Mouse (Mus musculus) CH12.LX (cell line): ENCODE results near the gene Cep97. TPM values are rescaled to one million over a fixed set of nuclear protein-coding genes. Genes with fewer than 3 reads are reported as not detected.

Source experiments
- DNase-seq: peaks from one replicate; pipeline ENCODE4 v3.0.0-alpha.2; 2013; ENCODE audit errors: extremely low read depth
- H3K27ac ChIP-seq: 2 replicates; pipeline ENCODE4 v1.5.1; 2012; ENCODE audit warnings: low read depth, mild to moderate bottlenecking, control low read depth, moderate library complexity; ENCODE audit not compliant: insufficient read depth
- H3K27me3 ChIP-seq: replicated peaks from 2 replicates; pipeline ENCODE3; 2012; ENCODE audit warnings: inconsistent platforms
- H3K36me3 ChIP-seq, 2 experiments: replicated peaks in 1 of 2; 2 replicates each; pipeline versions ENCODE3 to v1.6.1; 2012; ENCODE audit warnings: inconsistent platforms in 1 of 2, low read length in 1 of 2, mild to moderate bottlenecking in 1 of 2, mixed read lengths in 1 of 2, moderate library complexity in 1 of 2; ENCODE audit not compliant: control insufficient read depth in 1 of 2, insufficient read depth in 1 of 2
- H3K4me1 ChIP-seq, 2 experiments: 2 replicates each; pipeline ENCODE4 v1.6.1; 2012; ENCODE audit warnings: inconsistent platforms in 1 of 2, moderate library complexity in 1 of 2; ENCODE audit not compliant: insufficient read depth in 2 of 2, control insufficient read depth in 1 of 2
- H3K4me2 ChIP-seq: 2 replicates; pipeline ENCODE4 v1.6.1; 2012; ENCODE audit warnings: low read depth, mild to moderate bottlenecking, control low read depth; ENCODE audit not compliant: poor library complexity, insufficient read depth, severe bottlenecking
- H3K4me3 ChIP-seq, 3 experiments: fragments of 150-350 bp in 1 of 3; sonication (generic) in 1 of 3; replicated peaks in 1 of 3; 2 replicates each; pipeline versions ENCODE3 to v1.5.1; 2011 to 2012; ENCODE audit warnings: low read depth in 2 of 3, low read length in 2 of 3, mild to moderate bottlenecking in 2 of 3, moderate library complexity in 2 of 3, control low read depth in 1 of 3, improper control_type of control experiment in 1 of 3, inconsistent platforms in 1 of 3, mixed read lengths in 1 of 3; ENCODE audit not compliant: poor library complexity in 1 of 3
- H3K79me2 ChIP-seq: replicated peaks from 2 replicates; pipeline ENCODE4 v1.6.1; 2012; ENCODE audit warnings: mild to moderate bottlenecking, moderate library complexity; ENCODE audit not compliant: control insufficient read depth, poor library complexity, insufficient read depth, severe bottlenecking; ENCODE audit errors: extremely low read depth
- H3K9ac ChIP-seq: 2 replicates; pipeline ENCODE4 v1.6.1; 2012; ENCODE audit warnings: low read depth, mild to moderate bottlenecking, control low read depth, moderate library complexity; ENCODE audit not compliant: insufficient read depth
- H3K9me3 ChIP-seq: replicated peaks from 2 replicates; pipeline ENCODE3; 2012; ENCODE audit warnings: low read length, inconsistent platforms, mixed read lengths
- BHLHE40 ChIP-seq: IDR thresholded peaks from 2 replicates; pipeline ENCODE4 v1.6.1; 2011; ENCODE audit warnings: mild to moderate bottlenecking, low read depth, low read length, improper control_type of control experiment
- CHD1 ChIP-seq: IDR thresholded peaks from 2 replicates; pipeline ENCODE4 v1.6.1; 2012; ENCODE audit warnings: low read depth, low read length, improper control_type of control experiment, inconsistent platforms
- CTCF ChIP-seq, 2 experiments: IDR thresholded peaks in 1 of 2; conservative IDR thresholded peaks in 1 of 2; 2 replicates each; pipeline ENCODE4 v1.5.1; 2011 to 2012; ENCODE audit warnings: low read depth in 2 of 2, low read length in 2 of 2, improper control_type of control experiment in 1 of 2, inconsistent platforms in 1 of 2, mild to moderate bottlenecking in 1 of 2, moderate library complexity in 1 of 2
- EP300 ChIP-seq: IDR thresholded peaks from 2 replicates; pipeline ENCODE4 v1.6.1; 2011; ENCODE audit warnings: low read length, improper control_type of control experiment
- ETS1 ChIP-seq: conservative IDR thresholded peaks from 2 replicates; pipeline ENCODE4 v1.6.1; 2012; ENCODE audit warnings: low read depth, mild to moderate bottlenecking, inconsistent platforms, low read length, improper control_type of control experiment, moderate library complexity
- GABPA ChIP-seq: IDR thresholded peaks from 2 replicates; pipeline ENCODE4 v1.6.1; 2012; ENCODE audit warnings: low read depth, low read length, improper control_type of control experiment, inconsistent platforms; ENCODE audit not compliant: insufficient replicate concordance
- IRF4 ChIP-seq: IDR thresholded peaks from 2 replicates; pipeline ENCODE4 v1.6.1; 2014; ENCODE audit warnings: low read depth, mild to moderate bottlenecking, inconsistent platforms, low read length, improper control_type of control experiment
- JUND ChIP-seq: conservative IDR thresholded peaks from 2 replicates; pipeline ENCODE4 v1.6.1; 2011; ENCODE audit warnings: low read depth, low read length, improper control_type of control experiment
- KAT2A ChIP-seq: IDR thresholded peaks from 2 replicates; pipeline ENCODE4 v1.6.1; 2012; ENCODE audit warnings: low read length, improper control_type of control experiment, inconsistent platforms; ENCODE audit not compliant: insufficient replicate concordance
- MAFK ChIP-seq: IDR thresholded peaks from 2 replicates; pipeline ENCODE4 v1.6.1; 2011; ENCODE audit warnings: low read length, improper control_type of control experiment; ENCODE audit not compliant: insufficient replicate concordance
- MEF2A ChIP-seq: IDR thresholded peaks from 2 replicates; pipeline ENCODE4 v1.6.1; 2014; ENCODE audit warnings: low read depth, mild to moderate bottlenecking, inconsistent platforms, low read length, improper control_type of control experiment, borderline replicate concordance
- MXI1 ChIP-seq: IDR thresholded peaks from 2 replicates; pipeline ENCODE4 v1.6.1; 2011; ENCODE audit warnings: mild to moderate bottlenecking, low read depth, low read length, improper control_type of control experiment
- NELFE ChIP-seq: IDR thresholded peaks from 2 replicates; pipeline ENCODE4 v1.6.1; 2011; ENCODE audit warnings: low read depth, low read length, improper control_type of control experiment
- PAX5 ChIP-seq: IDR thresholded peaks from 2 replicates; pipeline ENCODE4 v1.6.1; 2012; ENCODE audit warnings: low read length, inconsistent platforms, mixed read lengths
- POLR2A ChIP-seq: IDR thresholded peaks from 2 replicates; pipeline ENCODE4 v1.6.1; 2011; ENCODE audit warnings: low read depth, mild to moderate bottlenecking, improper control_type of control experiment, low read length
- POLR2AphosphoS2 ChIP-seq: IDR thresholded peaks from 2 replicates; pipeline ENCODE4 v1.6.1; 2011; ENCODE audit warnings: low read depth, low read length, improper control_type of control experiment
- RAD21 ChIP-seq: IDR thresholded peaks from 2 replicates; pipeline ENCODE4 v1.6.1; 2011; ENCODE audit warnings: low read depth, mild to moderate bottlenecking, low read length, improper control_type of control experiment, moderate library complexity
- RCOR1 ChIP-seq: conservative IDR thresholded peaks from 2 replicates; pipeline ENCODE4 v1.6.1; 2012; ENCODE audit warnings: low read depth, mild to moderate bottlenecking, inconsistent platforms, low read length, improper control_type of control experiment
- SIN3A ChIP-seq: IDR thresholded peaks from 2 replicates; pipeline ENCODE4 v1.6.1; 2012; ENCODE audit warnings: low read length, improper control_type of control experiment, inconsistent platforms
- SMC3 ChIP-seq: IDR thresholded peaks from 2 replicates; pipeline ENCODE4 v1.6.1; 2011; ENCODE audit warnings: low read depth, low read length, improper control_type of control experiment
- TBP ChIP-seq: conservative IDR thresholded peaks from 2 replicates; pipeline ENCODE4 v1.6.1; 2011; ENCODE audit warnings: low read depth, low read length, improper control_type of control experiment
- TCF12 ChIP-seq: IDR thresholded peaks from 2 replicates; pipeline ENCODE4 v1.6.1; 2014; ENCODE audit warnings: low read depth, mild to moderate bottlenecking, inconsistent platforms, low read length, improper control_type of control experiment
- UBTF ChIP-seq: IDR thresholded peaks from 2 replicates; pipeline ENCODE4 v1.6.1; 2012; ENCODE audit warnings: low read depth, mild to moderate bottlenecking, inconsistent platforms, low read length, improper control_type of control experiment, moderate library complexity
- ZKSCAN1 ChIP-seq: IDR thresholded peaks from 2 replicates; pipeline ENCODE4 v1.6.1; 2012; ENCODE audit warnings: low read depth, inconsistent platforms, low read length, improper control_type of control experiment, borderline replicate concordance
- ZMIZ1 ChIP-seq: IDR thresholded peaks from 2 replicates; pipeline ENCODE4 v1.6.1; 2012; ENCODE audit warnings: low read depth, mild to moderate bottlenecking, inconsistent platforms, low read length, improper control_type of control experiment
- dilution Hi-C: fragments of 300-500 bp; cut with MboI; formaldehyde crosslinking; loops from 2 replicates; pipeline ENCODE4 v1.14.3; 2020; ENCODE audit warnings: low sequenced_read_pairs; ENCODE audit not compliant: extremely low pct_unique_long_range_greater_than_20kb, extremely low pct_ligation_motif_present
- in situ Hi-C: fragments of 300-500 bp; cut with MboI; formaldehyde crosslinking; loops from 3 replicates; pipeline ENCODE4 v1.14.3; 2019; ENCODE audit warnings: low sequenced_read_pairs, low pct_ligation_motif_present, low pct_unique_long_range_greater_than_20kb, mixed read lengths
- polyA plus RNA-seq: library from polyadenylated mRNA; unstranded; fragments of >175 nt; gene quantifications from 2 replicates; pipeline ENCODE4 v1.2.1, GENCODE M21; 2012; ENCODE audit warnings: low read depth; ENCODE audit not compliant: insufficient read length
- total RNA-seq, 2 experiments: library from RNA; depleted of rRNA; stranded (reverse); fragments of 300-350 nt in 1 of 2; fragments of >200 nt in 1 of 2; gene quantifications; 2 replicates each; pipeline ENCODE4 v1.2.3; 2012 to 2014

Gene Cep97
- total and polyA plus RNA-seq, 3 experiments = 19.2 to 27.5 (median 24.9) TPM

DNA sequence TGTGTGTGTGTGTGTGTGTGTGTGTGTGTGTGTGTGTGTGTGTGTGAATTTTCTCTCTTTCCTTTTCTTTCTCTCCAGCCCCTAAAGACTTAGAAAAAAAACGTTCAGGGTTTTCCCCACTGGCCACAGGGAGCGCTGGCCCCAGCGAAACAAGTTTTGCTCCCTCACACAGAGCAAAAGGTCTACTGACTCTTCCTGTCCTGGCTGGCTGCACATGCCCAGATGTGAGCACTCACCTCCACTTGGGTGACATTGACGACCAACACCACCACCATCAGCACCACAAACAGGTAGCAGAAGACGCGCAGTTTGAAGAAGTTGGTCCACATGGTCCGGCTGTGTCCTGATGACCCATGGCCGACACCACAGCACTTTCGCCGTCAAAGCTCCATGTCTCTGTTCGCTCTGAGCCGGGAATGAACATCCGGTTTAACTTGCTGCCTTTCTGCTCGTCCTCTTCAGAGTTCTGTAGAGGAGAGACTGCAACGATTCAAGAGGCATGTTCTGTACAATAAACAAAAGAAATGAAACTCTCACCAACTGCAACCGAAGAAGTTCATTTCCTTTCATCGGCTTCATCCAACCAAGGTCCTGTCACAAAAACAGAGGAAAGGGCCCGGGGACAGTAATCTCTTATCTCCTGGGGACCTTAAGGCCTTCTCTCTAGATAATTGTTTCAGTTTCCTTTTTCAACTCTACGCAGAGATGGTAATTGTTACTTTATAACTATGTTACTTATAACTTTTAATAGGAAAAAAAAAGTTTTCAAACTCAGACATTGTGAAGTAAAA, 44.1 kb downstream of the Cep97 start (continued):
- TF ChIP-seq MAFK (no peak), PAX5 (no peak), SIN3A (peak; percentile 48; the same call in 1 of the 2 replicates), POLR2A (peak; percentile 52), KAT2A (no peak), TBP (no peak), ETS1 (peak; percentile 54), GABPA (no peak), MXI1 (peak; percentile 70)
- TF ChIP-seq, all 38 proteins: peak for 21

DNA sequence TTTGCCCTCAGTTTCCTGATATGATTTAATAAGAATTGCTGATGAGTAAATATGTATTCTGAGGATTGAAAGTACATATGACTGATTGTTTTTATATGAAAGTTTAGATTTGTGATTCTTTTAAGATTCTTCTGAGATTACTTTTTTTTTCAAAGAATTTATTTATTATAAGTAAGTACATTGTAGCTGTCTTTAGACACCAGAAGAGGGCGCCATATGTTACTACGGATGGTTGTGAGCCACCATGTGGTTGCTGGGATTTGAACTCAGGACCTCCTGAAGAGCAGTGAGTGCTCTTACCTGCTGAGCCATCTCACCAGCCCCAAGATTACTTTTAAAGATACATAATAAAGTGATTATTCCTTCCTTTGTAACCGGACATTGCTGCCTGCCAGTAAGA, 45.2 kb downstream of the Cep97 start:
- dilution Hi-C loops = no loop called here
- H3K9me3 ChIP-seq = no peaks in the 10 kb centered on the region
- H3K4me1 ChIP-seq = peaks cover 7 to 75% of the 10 kb centered on the region in 2 experiments
- no peak overlapping the region for H3K4me3 ChIP-seq
- H3K27ac ChIP-seq = no peak overlapping the region
- DNase-seq = no peak
- H3K36me3 ChIP-seq = peaks cover 27 to 59% of the 10 kb centered on the region in 2 experiments
- no peak overlapping the region for H3K9ac ChIP-seq
- H3K4me2 ChIP-seq = no peak overlapping the region
- TF ChIP-seq UBTF = no peak
- no peak for TF ChIP-seq CHD1
- no peak for TF ChIP-seq ZMIZ1
- no peak for TF ChIP-seq JUND
- no peak for TF ChIP-seq NELFE
- TF ChIP-seq CTCF (conservative IDR thresholded peaks at IDR 0.05 in 1 of 2, IDR thresholded peaks at IDR 0.05 in 1 of 2; ENCODE audit: low read depth in 2 of 2, low read length in 2 of 2) = peak in 1 of 2 experiments; percentile 32; a peak in 2 of 4 replicates
- H3K79me2 ChIP-seq = peaks cover 27% of the 10 kb centered on the region
- in situ Hi-C loops = no loop called here
- H3K27me3 ChIP-seq = no peaks in the 10 kb centered on the region

- in situ Hi-C loops = no loop called here
- TF ChIP-seq TCF12 (no peak), ETS1 (no peak), POLR2A (no peak), RAD21 (no peak), UBTF (no peak), MAFK (no peak), RCOR1 (no peak), ZKSCAN1 (no peak), EP300 (no peak), POLR2AphosphoS2 (no peak), SMC3 (no peak), IRF4 (no peak), CHD1 (no peak), BHLHE40 (no peak), MEF2A (no peak), CTCF (conservative IDR thresholded peaks at IDR 0.05 in 1 of 2, IDR thresholded peaks at IDR 0.05 in 1 of 2; ENCODE audit: low read depth in 2 of 2, low read length in 2 of 2) (no peak)
- Histone ChIP-seq H3K4me1 (peaks cover 7 to 76% of the 10 kb centered on the region in 2 experiments), H3K9me3 (no peaks in the 10 kb centered on the region), H3K4me2 (no peak overlapping the region), H3K27ac (0 out of 2 replicates have a peak overlapping the region, but pooled peaks have one; percentile 63), H3K9ac (no peak overlapping the region), H3K27me3 (no peaks in the 10 kb centered on the region), H3K4me3 (no peak overlapping the region), H3K79me2 (peaks cover 19% of the 10 kb centered on the region), H3K36me3 (peaks cover 32 to 67% of the 10 kb centered on the region in 2 experiments)
- dilution Hi-C loops = no loop called here
- no peak for DNase-seq
Measured at GRCm38 (mm10) chr16:55888584-55888960, 46.1 kb downstream of the Cep97 start.
